Mouse (Mus musculus) neural tube, embryonic 12.5 days (tissue): ENCODE measurements around the gene Qser1. TPM values are rescaled to one million over a fixed set of nuclear protein-coding genes. Genes with fewer than 3 reads are reported as not detected.

ENCODE experiments used
- ATAC-seq: fragments of 200-750 bp; cut with Nextera tagmentation; 2 replicates; pipeline ENCODE4 v1.8.0; 2017; ENCODE audit warnings: low read depth, mild to moderate bottlenecking, moderate TSS enrichment, moderate library complexity; ENCODE audit not compliant: low FRiP score
- H3K27ac ChIP-seq: fragments of 300-500 bp; sonication (generic); 2 replicates; pipeline ENCODE4 v1.5.1; 2016
- H3K27me3 ChIP-seq: fragments of 300-500 bp; sonication (generic); replicated peaks from 2 replicates; pipeline ENCODE4 v1.6.1; 2016; ENCODE audit warnings: mild to moderate bottlenecking
- H3K36me3 ChIP-seq: fragments of 300-500 bp; sonication (generic); 2 replicates; pipeline ENCODE4 v1.6.1; 2016; ENCODE audit warnings: mild to moderate bottlenecking
- H3K4me1 ChIP-seq: fragments of 300-500 bp; sonication (generic); 2 replicates; pipeline ENCODE4 v1.6.1; 2016
- H3K4me2 ChIP-seq: fragments of 300-500 bp; sonication (generic); replicated peaks from 2 replicates; pipeline ENCODE4 v1.6.1; 2016; ENCODE audit warnings: mild to moderate bottlenecking
- H3K4me3 ChIP-seq: fragments of 300-500 bp; sonication (generic); 2 replicates; pipeline ENCODE4 v1.5.1; 2016
- H3K9ac ChIP-seq: fragments of 300-500 bp; sonication (generic); 2 replicates; pipeline ENCODE4 v1.6.1; 2016; ENCODE audit warnings: mild to moderate bottlenecking
- H3K9me3 ChIP-seq: fragments of 300-500 bp; sonication (generic); 2 replicates; pipeline ENCODE4 v1.6.1; 2016; ENCODE audit warnings: mild to moderate bottlenecking
- WGBS: fragments of 180-500 bp; shearing (Covaris S2); methylation state at CpG from one replicate; pipeline ENCODE4 v1.1.7; 2016; 5-methylcytosine and 5-hydroxymethylcytosine counted together
- polyA plus RNA-seq: library from polyadenylated mRNA; unstranded; fragments of >200 nt; fragmentation: Nextera tagmentation; extraction: Ambion mirVana; gene quantifications from 2 replicates; pipeline ENCODE4 v1.2.1, GENCODE M21; 2016

Qser1 gene
- polyA plus RNA-seq, 1 experiment from 2014 or later = 8.7 TPM

GRCm38 (mm10) chr2:104717827-104718226 is 98.7 kb downstream of the Qser1 start:
- H3K9me3 ChIP-seq = no peaks in the 10 kb centered on the region
- H3K27ac ChIP-seq = no peak overlapping the region
- H3K4me3 ChIP-seq = no peak overlapping the region
- no peak overlapping the region for H3K9ac ChIP-seq
- no peaks in the 10 kb centered on the region for H3K27me3 ChIP-seq
- H3K4me1 ChIP-seq = no peaks in the 10 kb centered on the region
- ATAC-seq = no peak
- no peak overlapping the region for H3K4me2 ChIP-seq
- 90% methylated on average over 4 of the region's 4 CpGs for WGBS
- no peaks in the 10 kb centered on the region for H3K36me3 ChIP-seq

DNA sequence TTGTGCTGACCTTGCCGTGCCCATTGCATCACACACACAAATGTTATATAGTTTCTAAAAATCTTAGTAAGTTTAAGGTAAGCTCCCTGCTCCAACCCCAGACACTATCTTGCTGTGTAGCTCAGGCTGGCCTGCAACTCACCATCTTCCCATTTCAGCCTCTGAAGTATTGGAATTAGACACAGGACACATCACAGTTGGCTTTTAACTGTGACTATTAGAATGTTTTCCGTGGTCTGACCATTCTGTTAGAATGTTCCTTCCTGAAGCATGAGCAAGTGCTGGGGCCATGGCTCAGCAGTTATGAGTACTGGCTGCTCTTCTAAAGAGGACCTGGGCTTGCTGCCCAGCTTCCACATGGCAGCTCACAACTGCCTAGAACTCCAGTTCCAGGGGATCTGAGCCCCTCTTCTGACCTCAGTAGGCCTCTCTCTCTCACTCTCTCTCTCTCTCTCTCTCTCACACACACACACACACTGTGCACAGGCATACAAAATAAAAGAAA is 99.3 kb downstream of the Qser1 start:
- H3K27me3 ChIP-seq = no peaks in the 10 kb centered on the region
- ATAC-seq = no peak
- H3K36me3 ChIP-seq = no peaks in the 10 kb centered on the region
- no peak overlapping the region for H3K27ac ChIP-seq
- 94% methylated on average over 2 of the region's 2 CpGs for WGBS
- H3K4me1 ChIP-seq = no peaks in the 10 kb centered on the region
- H3K9ac ChIP-seq = no peak overlapping the region
- H3K4me2 ChIP-seq = no peak overlapping the region
- H3K9me3 ChIP-seq = no peaks in the 10 kb centered on the region
- no peak overlapping the region for H3K4me3 ChIP-seq

- ATAC-seq = no peak
- Histone ChIP-seq H3K4me3 (no peak within 1 kb of the TSS), H3K36me3 (no peaks in the 10 kb centered on the region), H3K4me1 (peaks cover under 1% of the 10 kb centered on the region; the same call in 1 of the 2 replicates), H3K4me2 (no peak within 1 kb of the TSS), H3K9me3 (no peaks in the 10 kb centered on the region), H3K27me3 (no peaks in the 10 kb centered on the region), H3K27ac (no peak within 1 kb of the TSS), H3K9ac (no peak within 1 kb of the TSS)
- WGBS = 88% methylated on average over 4 of the region's 4 CpGs
Measured at GRCm38 (mm10) chr2:104716279-104716678, 100.3 kb downstream of the Qser1 start, which contains the start of gene Pin1rt1. TSS of gene Pin1rt1 (minus strand) at chr2:104716379.

- H3K4me1 ChIP-seq = peaks cover 13% of the 10 kb centered on the region
- H3K27me3 ChIP-seq = no peaks in the 10 kb centered on the region
- H3K4me3 ChIP-seq = no peak overlapping the region
- no peak for ATAC-seq
- H3K27ac ChIP-seq = no peak overlapping the region
- no peak overlapping the region; the same call in 1 of the 2 replicates for H3K4me2 ChIP-seq
- no peaks in the 10 kb centered on the region for H3K9me3 ChIP-seq
- no peaks in the 10 kb centered on the region for H3K36me3 ChIP-seq
- H3K9ac ChIP-seq = no peak overlapping the region
- WGBS = 31% methylated on average over 15 of the region's 15 CpGs
Measured at GRCm38 (mm10) chr2:104714254-104714691, 102.3 kb downstream of the Qser1 start.

GRCm38 (mm10) chr2:104712486-104712809 is 104.1 kb downstream of the Qser1 start:
- Histone ChIP-seq H3K27me3 (no peaks in the 10 kb centered on the region), H3K4me2 (peak overlapping the region; percentile 65), H3K9me3 (no peaks in the 10 kb centered on the region), H3K36me3 (no peaks in the 10 kb centered on the region), H3K9ac (peak overlapping the region; percentile 93), H3K27ac (peak overlapping the region; percentile 81; the same call in 1 of the 2 replicates), H3K4me1 (peaks cover 13% of the 10 kb centered on the region), H3K4me3 (peak overlapping the region; percentile 84)
- ATAC-seq = peak; percentile 34
- WGBS = 2% methylated on average over 7 of the region's 7 CpGs

DNA sequence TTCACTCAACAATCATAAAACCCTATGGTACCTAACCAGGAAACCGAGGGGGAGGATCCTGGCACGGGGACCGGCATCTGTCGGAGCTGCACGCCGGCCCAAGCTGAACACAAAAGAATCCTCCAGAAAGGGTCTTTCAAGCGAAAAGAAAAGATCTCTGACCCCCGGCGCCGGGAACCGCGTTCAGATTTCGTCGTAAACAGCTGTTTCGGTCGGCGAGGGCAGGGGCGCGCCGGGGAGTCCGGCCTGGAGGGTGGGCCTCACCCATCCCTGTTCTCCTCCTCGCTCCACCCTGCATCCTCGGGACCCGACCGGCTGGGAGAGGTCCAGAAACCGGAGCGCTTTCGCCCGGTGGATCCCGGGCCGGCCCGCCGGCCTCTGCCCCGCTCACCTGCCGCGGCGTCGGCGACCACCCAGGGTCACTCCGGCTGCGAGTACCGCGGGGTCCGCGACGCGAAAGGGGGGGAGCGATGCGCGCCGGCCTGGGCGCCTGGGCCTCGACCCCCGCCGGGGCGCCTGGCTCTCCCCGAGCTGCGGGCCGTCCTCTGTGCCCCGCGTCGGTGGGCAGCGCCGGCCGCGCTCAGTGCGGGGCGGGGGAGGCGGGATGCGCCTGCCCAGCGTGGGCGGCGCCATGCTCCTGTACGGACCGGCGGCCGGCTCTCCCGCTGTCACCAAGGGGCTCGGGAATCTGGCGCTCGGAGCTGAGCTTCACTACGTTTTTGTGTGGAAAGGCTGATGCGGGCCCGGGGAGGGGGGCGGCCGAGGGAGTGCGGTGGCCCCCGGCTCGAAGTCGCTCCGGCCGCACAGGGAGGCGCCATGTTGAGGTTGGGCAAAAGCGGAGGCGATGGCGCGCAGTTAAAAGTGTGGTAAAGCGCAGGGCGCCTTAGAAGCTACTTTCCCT is 104.7 kb downstream of the Qser1 start, which contains the start of gene Tcp11l1:
Tcp11l1 (minus strand) TSS at position 585 of the 901 bp plus-strand sequence.
- no peaks in the 10 kb centered on the region for H3K36me3 ChIP-seq
- H3K4me1 ChIP-seq = peaks cover 13% of the 10 kb centered on the region
- peak within 1 kb of the TSS; percentile 84 for H3K4me3 ChIP-seq
- peak within 1 kb of the TSS; percentile 93 for H3K9ac ChIP-seq
- WGBS = under 1% methylated on average over 92 of the region's 99 CpGs
- peak within 1 kb of the TSS; percentile 65 for H3K4me2 ChIP-seq
- H3K27me3 ChIP-seq = no peaks in the 10 kb centered on the region
- H3K9me3 ChIP-seq = no peaks in the 10 kb centered on the region
- peak within 1 kb of the TSS; percentile 81 for H3K27ac ChIP-seq
- peak; percentile 92 for ATAC-seq

DNA sequence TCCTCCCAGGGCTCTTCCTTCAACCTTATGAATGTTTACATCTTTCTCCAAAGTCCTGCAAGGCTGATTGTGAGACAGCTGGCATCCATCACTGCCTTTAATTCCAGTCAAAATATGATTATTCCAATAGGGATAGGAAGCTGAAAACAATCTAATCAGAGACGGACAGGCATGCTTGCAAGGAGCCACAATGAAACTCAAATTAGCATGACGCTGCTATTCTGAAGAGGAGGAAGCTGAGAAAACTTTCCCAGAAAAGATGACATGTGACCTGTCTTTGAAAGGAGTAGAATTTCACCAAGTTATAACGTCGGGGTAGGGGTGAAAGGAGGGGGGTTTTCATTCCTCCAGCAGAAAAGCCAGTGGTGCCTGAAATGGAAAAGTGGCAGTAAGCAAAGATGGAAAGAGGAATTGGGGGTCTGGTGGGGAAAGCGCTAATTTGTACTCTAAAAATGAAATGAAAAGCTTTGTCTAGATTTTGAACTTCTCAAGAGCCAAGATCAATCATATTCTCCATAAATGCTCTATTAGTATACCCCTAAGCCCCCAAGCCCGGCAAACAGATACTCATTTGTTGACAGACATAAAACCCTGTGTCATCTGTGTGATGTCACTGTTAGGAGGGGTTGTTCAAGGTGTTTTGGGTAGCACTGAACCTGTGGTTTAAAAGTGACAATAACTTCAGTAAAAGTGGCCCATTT is 105.7 kb downstream of the Qser1 start:
- Histone ChIP-seq H3K4me1 (peaks cover 13% of the 10 kb centered on the region), H3K4me2 (peak overlapping the region; percentile 65), H3K9me3 (no peaks in the 10 kb centered on the region), H3K27ac (no peak overlapping the region), H3K4me3 (peak overlapping the region; percentile 84), H3K27me3 (no peaks in the 10 kb centered on the region), H3K9ac (no peak overlapping the region; the same call in 1 of the 2 replicates), H3K36me3 (peaks cover 6% of the 10 kb centered on the region; the same call in 1 of the 2 replicates)
- ATAC-seq = peak; percentile 15
- 21% methylated on average over 6 of the region's 6 CpGs for WGBS

DNA sequence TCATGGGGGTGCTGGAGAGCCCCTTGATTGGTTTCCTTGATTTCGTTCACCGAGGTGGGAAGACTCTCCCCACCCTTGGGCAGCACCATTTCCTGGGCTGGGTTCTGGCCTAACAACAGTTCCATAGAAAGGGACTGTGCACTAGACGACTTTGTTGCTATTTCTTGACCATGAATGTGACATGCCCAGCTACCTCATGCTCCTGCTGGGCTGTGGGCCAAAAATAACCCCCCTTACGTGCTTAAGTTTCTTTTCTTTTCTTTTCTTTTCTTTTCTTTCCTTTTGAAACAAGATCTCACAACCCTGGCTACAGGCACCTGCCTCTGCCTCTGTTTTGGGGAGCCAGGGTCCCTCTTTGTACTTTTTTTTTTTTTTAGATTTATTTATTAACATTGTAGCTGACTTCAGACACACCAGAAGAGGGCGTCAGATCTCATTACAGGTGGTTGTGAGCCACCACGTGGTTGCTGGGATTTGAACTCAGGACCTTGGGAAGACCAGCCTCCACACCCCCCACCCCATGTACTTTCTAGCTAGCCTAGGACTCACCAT is 106.7 kb downstream of the Qser1 start:
- Histone ChIP-seq H3K9me3 (no peaks in the 10 kb centered on the region), H3K9ac (no peak overlapping the region), H3K27me3 (no peaks in the 10 kb centered on the region), H3K27ac (no peak overlapping the region), H3K36me3 (peaks cover 14% of the 10 kb centered on the region), H3K4me2 (no peak overlapping the region), H3K4me3 (no peak overlapping the region), H3K4me1 (peaks cover 13% of the 10 kb centered on the region)
- 69% methylated on average over 6 of the region's 6 CpGs for WGBS
- no peak for ATAC-seq

Other genes starting within 250 kb of the Qser1 start
- gene Cstf3, start 226.2 kb downstream of the Qser1 start, polyA plus RNA-seq = 108 and 113 TPM in 2 replicates
- gene Tcp11l1, start 104.6 kb downstream of the Qser1 start, polyA plus RNA-seq = 68.8 and 76.3 TPM in 2 replicates
- gene Pin1rt1, start 100.4 kb downstream of the Qser1 start, polyA plus RNA-seq = 0.17 TPM in 1 of 2 replicates, not detected in the other
- 2.1 and 2.4 TPM in 2 replicates for gene Depdc7, start 73.9 kb downstream of the Qser1 start, polyA plus RNA-seq
- 0.35 and 0.46 TPM in 2 replicates for gene Prrg4, start 33.1 kb upstream of the Qser1 start, polyA plus RNA-seq
- 7.7 and 9.5 TPM in 2 replicates for gene Ccdc73, start 51.0 kb upstream of the Qser1 start, polyA plus RNA-seq
- 226 and 232 TPM in 2 replicates for gene Eif3m, start 200.3 kb upstream of the Qser1 start, polyA plus RNA-seq